Comparison of ENCODE assay signal across 20 mouse cellular contexts in the genomic region with DNA sequence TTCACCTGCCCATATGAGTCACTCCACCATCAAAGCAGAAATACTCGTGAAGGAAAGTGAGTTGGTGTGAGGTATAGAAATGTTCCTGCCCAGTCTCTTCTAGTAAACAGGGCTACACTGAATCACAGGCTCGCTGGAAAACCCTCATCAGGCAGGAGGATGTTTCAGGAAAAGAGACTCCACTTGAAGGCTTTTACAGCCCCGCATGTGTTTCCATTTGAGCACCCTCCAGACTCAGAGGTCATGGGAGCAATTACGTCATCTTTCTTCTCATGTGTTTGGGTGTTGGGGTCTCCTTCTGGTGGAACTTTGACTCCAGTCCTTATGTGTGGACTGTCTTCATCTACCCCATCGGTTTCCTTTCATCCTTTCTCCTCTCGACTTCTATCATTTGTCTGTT. TPM values are rescaled to one million over a fixed set of nuclear protein-coding genes. Genes with fewer than 3 reads are reported as not detected.
"Had no signal": no experiment of that assay in that cellular context is flagged by ENCODE, and none has a peak within 500 bp of the region (broad histone marks: within the 10 kb centered on the region; RNA-seq: fewer than 3 reads in every experiment).

No protein-coding gene starts in this region.

- H3K27me3 ChIP-seq: neural tube, embryonic 13.5 days; stomach, embryonic 15.5 days had no signal

- H3K4me1 ChIP-seq: neural tube, embryonic 13.5 days; stomach, embryonic 15.5 days had no signal

- DNase-seq: kidney, adult 2 months; kidney, postnatal 25 days; layer of hippocampus, postnatal 36 days; liver, postnatal 0 days; lung, embryonic 14.5 days; midbrain, embryonic 14.5 days; retina, postnatal 1 day; right cerebral cortex, postnatal 25 days; spleen, adult 18-20 months; thymus, postnatal 36 days had no signal

- ATAC-seq: liver, postnatal 0 days; lung, postnatal 0 days had no signal

- H3K4me3 ChIP-seq: layer of hippocampus, adult 2 months; left cerebral cortex, adult 2 months; neural tube, embryonic 13.5 days; stomach, embryonic 15.5 days had no signal

- H3K9ac ChIP-seq: liver, embryonic 14.5 days; liver, postnatal 0 days; lung, embryonic 14.5 days; neural tube, embryonic 13.5 days; stomach, embryonic 15.5 days had no signal

- H3K27ac ChIP-seq: kidney, postnatal 0 days; layer of hippocampus, adult 2 months; left cerebral cortex, adult 2 months; liver, embryonic 14.5 days; macrophage; neural tube, embryonic 13.5 days; stomach, embryonic 15.5 days had no signal

- H3K36me3 ChIP-seq: neural tube, embryonic 13.5 days; stomach, embryonic 15.5 days had no signal

- H3K4me2 ChIP-seq: lung, embryonic 14.5 days; midbrain, embryonic 11.5 days; neural tube, embryonic 13.5 days; stomach, embryonic 15.5 days had no signal

- H3K9me3 ChIP-seq: neural tube, embryonic 13.5 days; stomach, embryonic 15.5 days had no signal

RNA-seq across cellular contexts. Expression of gene Slamf1, which starts 4.1 kb away (rescaled TPM):
- polyA plus RNA-seq: liver, adult 2 months had no signal
